Mouse (Mus musculus) urinary bladder, postnatal 4 days (tissue): Measurements from ENCODE around the gene Lect2.

Source experiments
- DNase-seq, 2 experiments: peaks; one replicate each; pipeline ENCODE4 v3.0.0; 2021 to 2022; ENCODE audit warnings: low spot score in 2 of 2

Lect2 gene

GRCm38 (mm10) chr13:56556701-56557100, 8.4 kb upstream of the Lect2 start:
- no peak for DNase-seq

DNA sequence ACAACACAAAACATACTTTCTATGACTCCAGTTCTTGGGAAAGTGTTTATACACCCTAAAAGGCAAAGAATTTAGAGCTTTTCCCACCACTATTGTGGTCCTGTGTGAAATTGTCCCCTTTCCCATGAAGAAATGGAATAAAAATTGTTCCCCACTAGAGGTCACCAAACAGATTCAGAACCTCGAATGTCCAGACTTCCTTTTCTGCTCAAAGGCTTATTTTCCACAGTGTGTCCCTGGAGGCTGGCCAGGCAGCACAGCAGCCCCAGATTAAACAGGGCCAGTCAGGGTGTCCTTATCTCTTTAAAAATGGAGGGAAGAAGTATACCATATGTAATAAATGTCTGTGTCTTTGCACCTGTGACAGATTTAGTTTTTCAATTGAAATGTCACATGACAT, 7.7 kb upstream of the Lect2 start:
- peak in 1 of 2 experiments; percentile 46 for DNase-seq

GRCm38 (mm10) chr13:56554409-56554808, 6.1 kb upstream of the Lect2 start:
- no peak for DNase-seq

DNA sequence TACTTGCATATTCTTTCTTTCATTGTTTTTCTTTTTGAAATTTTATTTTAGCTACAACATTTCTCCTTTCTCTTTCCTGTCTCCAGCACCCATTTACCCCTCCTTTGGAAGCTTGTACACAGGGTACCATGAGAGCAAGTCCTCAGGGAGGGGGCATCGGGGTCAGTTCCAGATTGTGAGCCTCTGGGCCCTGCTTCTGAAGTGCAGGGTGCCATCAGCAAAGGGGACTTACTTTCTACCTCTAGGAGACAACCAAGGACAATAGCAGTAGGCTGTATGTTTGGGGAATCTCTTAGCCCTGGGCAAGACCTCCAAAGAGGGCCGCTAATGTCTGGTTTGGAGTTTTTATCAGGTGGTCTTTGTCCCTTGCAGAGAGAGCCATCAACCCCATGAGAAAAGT, 5.6 kb upstream of the Lect2 start:
- DNase-seq: no peak

DNA sequence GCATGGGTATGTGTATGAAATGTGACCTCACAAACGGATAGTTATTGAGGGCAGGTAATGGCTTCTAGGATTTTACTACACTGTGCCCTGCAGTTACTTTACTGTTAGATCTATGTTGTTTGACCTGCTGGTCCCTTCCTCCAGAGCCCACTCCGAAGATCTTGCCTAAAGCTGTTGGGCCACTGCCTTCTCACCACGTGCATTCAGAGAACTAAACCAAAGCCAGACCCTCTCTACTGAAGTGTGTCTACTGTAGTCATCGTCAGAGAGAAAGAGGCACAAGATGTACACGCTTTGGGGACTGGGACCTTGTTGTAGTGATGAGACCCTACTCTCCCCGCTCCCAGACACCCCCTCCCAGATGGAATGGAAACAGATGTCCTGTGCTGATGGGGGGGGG, 3.4 kb upstream of the Lect2 start:
- no peak for DNase-seq

DNA sequence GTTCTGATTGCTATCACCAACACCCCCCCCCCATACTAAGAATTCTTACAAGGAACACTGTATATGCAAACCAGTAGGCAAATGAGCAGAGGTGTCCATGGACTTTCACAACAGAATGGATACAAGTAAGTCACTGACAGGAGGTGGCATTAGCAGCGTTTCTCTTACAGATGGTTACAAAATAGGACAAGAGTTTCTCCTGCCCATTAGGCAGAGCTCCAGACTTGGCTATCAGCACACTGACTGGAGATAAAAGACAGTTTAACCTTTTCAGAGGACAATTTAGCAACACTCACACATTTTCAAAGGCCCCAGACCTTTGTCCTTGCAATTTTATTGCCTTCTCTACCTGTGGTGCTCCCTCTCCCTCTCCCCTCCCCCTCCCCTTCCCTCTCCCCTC, 2.3 kb upstream of the Lect2 start:
- DNase-seq: peak in 1 of 2 experiments; percentile 22

DNA sequence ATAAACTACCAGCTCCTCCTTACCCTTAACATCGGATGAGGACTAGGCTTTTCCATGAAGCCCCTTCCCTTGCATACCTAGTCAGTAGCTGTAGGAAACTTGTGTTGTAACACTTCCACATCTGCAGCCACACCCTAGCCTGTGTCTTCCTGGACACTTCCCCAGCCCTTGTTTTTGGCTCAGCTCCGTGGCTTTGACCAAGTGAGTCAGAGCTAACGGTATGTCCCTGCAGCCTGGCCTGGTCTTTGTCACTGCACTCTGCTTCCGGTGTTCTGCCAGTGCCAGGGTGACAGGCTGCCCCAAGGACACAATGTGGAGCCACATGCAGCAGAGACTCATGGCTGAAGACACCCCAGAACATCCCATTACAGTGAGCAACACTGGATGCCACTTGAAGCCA, 1.1 kb upstream of the Lect2 start:
- DNase-seq: peak in 1 of 2 experiments; percentile 56

GRCm38 (mm10) chr13:56544956-56545355, 3.3 kb downstream of the Lect2 start:
- no peak for DNase-seq

- DNase-seq: peak in 1 of 2 experiments; percentile 52
Observed at GRCm38 (mm10) chr13:56543805-56544204, 4.5 kb downstream of the Lect2 start.

DNA sequence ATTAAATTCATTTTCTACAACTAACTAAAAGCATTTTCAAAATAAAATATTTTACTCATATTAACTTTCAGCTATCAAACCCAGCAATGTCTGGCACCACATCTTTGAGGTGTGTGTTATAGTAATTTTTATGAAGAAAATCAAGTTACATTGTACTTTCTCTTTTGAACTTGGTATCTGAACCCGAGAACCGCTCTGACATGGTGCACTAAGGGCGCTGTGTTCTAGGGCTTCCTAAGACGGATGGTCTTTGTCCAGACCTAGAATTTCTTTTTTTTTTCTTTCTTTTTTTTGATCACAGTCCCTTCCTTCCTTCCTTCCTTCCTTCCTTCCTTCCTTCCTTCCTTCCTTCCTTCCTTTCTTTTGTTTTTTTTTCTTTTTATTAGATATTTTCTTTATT, 8.5 kb downstream of the Lect2 start:
- peak in 1 of 2 experiments; percentile 63 for DNase-seq

- DNase-seq: peak in 1 of 2 experiments; percentile 56
Observed at GRCm38 (mm10) chr13:56537026-56537425, 11.3 kb downstream of the Lect2 start.

DNA sequence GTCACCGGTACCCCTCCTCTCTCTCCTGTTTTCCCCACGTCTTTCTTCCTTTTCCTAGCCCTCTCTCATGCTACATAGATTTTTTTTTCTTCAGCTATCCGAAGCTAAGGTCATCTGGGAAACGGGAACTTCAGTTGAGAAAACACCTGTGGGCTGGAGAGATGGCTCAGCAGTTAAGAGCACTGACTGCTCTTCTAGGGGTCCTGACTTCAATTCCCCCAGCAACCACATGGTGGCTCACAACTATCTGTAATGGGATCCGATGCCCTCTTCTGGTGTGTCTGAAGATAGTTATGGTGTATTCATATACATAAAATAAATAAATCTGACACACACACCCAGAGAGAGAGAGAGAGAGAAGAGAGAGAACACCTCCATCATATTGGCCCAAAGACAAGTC, 12.7 kb downstream of the Lect2 start:
- no peak for DNase-seq

GRCm38 (mm10) chr13:56534931-56535330, 13.4 kb downstream of the Lect2 start:
- DNase-seq: no peak

- DNase-seq: no peak
Observed at GRCm38 (mm10) chr13:56529685-56530084, 18.6 kb downstream of the Lect2 start.

GRCm38 (mm10) chr13:56529031-56529430, 19.3 kb downstream of the Lect2 start:
- DNase-seq: no peak

DNA sequence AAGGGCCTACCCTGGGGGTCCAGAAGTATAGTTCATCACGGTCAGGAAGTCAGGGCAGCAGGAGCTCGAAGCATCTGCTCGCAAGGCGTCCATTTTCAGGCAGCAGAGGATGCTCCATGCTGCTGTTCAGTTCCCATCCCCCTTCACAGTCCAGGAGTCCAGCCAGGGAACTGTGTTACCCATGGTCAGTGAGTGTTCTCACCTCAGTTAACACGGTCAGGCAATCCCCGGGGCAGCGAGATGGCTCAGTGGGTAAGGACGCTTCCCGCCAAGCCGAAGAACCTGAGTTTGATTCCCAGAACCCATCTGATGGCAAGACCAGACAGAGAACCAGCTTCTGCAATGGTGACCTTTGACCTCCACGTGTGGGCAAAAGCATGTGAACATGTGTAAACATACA, 20.0 kb downstream of the Lect2 start:
- DNase-seq: no peak

GRCm38 (mm10) chr13:56527846-56528245, 20.5 kb downstream of the Lect2 start:
- no peak for DNase-seq

GRCm38 (mm10) chr13:56526871-56527270, 21.4 kb downstream of the Lect2 start:
- DNase-seq: peak in 1 of 2 experiments; percentile 34

GRCm38 (mm10) chr13:56522821-56523167, 25.5 kb downstream of the Lect2 start:
- peak in 1 of 2 experiments; percentile 57 for DNase-seq

DNA sequence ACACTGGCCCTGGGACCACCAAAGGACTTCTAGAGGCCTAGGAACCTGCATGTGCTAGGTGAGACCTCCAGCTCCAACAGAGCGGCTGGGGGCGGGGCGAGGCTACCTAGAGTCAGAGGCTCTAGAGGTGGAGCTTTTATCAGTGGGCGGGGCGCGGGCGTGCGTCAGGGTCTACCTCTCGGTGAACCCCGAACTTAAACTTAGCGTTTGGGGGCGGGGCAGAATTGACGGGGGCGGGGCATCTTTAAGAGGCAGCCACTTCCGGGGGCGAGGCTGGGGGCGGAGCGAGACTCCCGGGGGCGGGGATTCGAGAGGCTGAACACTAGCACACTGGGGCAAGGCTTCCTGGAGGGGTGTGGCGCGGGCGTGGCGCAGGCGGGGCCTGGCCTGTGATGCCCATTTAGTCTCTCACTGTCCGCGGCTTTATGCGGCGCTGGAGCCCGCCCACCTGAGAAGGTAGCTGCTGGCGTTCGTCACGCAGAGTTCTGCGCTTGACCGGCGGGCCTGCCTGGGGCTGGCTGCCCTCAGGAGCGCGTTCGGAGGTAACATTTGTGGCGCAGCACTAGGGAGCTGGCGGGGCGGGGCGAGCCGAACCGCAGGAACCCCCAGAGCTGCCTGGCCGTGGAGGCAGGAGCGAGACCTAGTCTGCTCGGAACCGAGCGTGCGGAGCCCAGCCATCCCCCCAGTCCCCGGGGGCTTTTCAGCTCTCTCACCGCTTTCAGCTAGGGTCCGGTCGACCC, 26.1 kb downstream of the Lect2 start, which contains the start of gene Fbxl21:
Fbxl21 (plus strand) TSS at position 392 of the 740 bp plus-strand sequence.
- DNase-seq: peak; percentile 87 to 95

DNA sequence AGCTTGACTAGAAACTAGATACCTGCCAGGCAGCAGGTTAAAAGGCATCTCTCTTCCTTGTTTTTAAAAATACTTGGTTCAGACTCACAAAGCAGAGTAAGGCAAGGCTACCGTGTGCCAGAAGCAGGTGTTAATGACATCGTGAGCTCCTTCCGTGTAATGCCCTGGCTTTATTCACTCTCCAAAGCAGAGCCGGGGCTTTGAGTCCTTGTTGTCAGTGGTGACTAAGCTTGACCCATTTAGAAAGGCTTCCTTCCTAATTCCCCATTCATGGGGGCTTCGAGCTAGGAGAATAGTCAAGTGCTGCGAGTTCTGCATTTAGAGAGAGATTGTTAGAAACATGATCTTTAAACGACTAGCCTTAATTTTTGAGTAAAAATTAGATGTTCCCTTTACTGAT, 31.5 kb downstream of the Lect2 start:
- no peak for DNase-seq

- DNase-seq: no peak
Observed at GRCm38 (mm10) chr13:56516311-56516710, 32.0 kb downstream of the Lect2 start.

DNA sequence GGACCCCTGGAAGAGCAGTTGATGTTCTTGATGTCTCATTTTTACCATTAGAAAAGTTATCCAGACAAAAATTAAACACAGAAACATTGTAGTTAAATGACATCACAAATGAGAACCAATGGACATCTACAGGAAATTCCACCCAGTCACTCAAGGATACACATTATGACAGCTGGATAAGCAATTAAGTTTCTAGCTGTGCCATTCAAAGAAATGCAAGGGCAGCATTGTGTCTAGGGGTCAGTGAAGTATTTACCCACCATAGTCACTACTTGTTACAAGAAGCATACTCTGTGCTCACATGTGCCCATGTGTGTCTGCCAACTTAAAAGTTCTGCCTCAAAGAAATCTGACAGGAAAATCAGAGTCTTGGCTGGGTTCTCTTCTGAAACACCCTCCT, 34.7 kb downstream of the Lect2 start:
- no peak for DNase-seq

DNA sequence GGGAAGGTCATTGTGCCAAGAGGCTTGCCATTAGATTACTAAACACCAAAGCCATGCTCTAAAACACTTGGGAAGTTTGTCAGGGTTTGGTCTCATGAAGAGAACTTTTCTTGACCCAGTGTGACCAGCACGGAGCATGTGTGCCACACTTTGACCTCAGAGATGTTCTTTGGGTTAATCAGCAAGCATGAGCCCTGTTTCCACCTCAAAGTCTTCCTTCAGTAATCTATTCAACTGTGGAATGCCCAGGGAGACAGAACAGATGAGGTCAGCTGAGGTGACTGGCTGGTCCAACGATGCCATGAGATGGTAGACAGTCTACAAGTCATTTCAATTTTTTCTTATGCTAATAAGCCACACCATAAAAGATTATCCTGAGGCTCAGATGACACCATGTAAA, 38.5 kb downstream of the Lect2 start:
- DNase-seq: no peak
